Mouse (Mus musculus) embryonic facial prominence, embryonic 11.5 days (tissue): ENCODE results near the gene Lyrm2. TPM values are rescaled to one million over a fixed set of nuclear protein-coding genes. Genes with fewer than 3 reads are reported as not detected.
A peak's percentile ranks its signal among the peaks of the same experiment; 100 is the strongest.

Source experiments
- ATAC-seq: fragments of 200-750 bp; cut with Nextera tagmentation; replicated peaks from 2 replicates; pipeline ENCODE4 v1.8.0; 2017; ENCODE audit warnings: low read depth; ENCODE audit not compliant: insufficient number of reproducible peaks, low FRiP score, low TSS enrichment
- DNase-seq: peaks from one replicate; pipeline ENCODE4 v3.0.0-alpha.2; 2015; ENCODE audit warnings: low spot score
- H3K27ac ChIP-seq: fragments of 300-500 bp; sonication (generic); replicated peaks from 2 replicates; pipeline ENCODE4 v1.5.1; 2014; ENCODE audit warnings: mild to moderate bottlenecking, low read depth, low read length, control low read depth
- H3K27me3 ChIP-seq: fragments of 300-500 bp; sonication (generic); 2 replicates; pipeline ENCODE4 v1.6.1; 2014; ENCODE audit warnings: mild to moderate bottlenecking, low read length, moderate library complexity, mixed read lengths; ENCODE audit not compliant: control insufficient read depth, insufficient read depth
- H3K36me3 ChIP-seq: fragments of 300-500 bp; sonication (generic); replicated peaks from 2 replicates; pipeline ENCODE4 v1.6.1; 2014; ENCODE audit warnings: low read depth, mild to moderate bottlenecking, low read length, moderate library complexity, mixed read lengths; ENCODE audit not compliant: control insufficient read depth, insufficient read depth
- H3K4me1 ChIP-seq: fragments of 300-500 bp; sonication (generic); 2 replicates; pipeline ENCODE4 v1.6.1; 2014; ENCODE audit warnings: low read length, mixed read lengths; ENCODE audit not compliant: control insufficient read depth, insufficient read depth
- H3K4me2 ChIP-seq: fragments of 300-500 bp; sonication (generic); 2 replicates; pipeline ENCODE4 v1.6.1; 2014; ENCODE audit warnings: low read depth, mild to moderate bottlenecking, control low read depth, low read length, moderate library complexity
- H3K4me3 ChIP-seq: fragments of 300-500 bp; sonication (generic); 2 replicates; pipeline ENCODE4 v1.5.1; 2014; ENCODE audit warnings: low read depth, low read length, control low read depth
- H3K9ac ChIP-seq: fragments of 300-500 bp; sonication (generic); replicated peaks from 2 replicates; pipeline ENCODE4 v1.6.1; 2014; ENCODE audit warnings: mild to moderate bottlenecking, control low read depth, low read length
- H3K9me3 ChIP-seq: fragments of 300-500 bp; sonication (generic); replicated peaks from 2 replicates; pipeline ENCODE4 v1.6.1; 2016; ENCODE audit warnings: mild to moderate bottlenecking, low read length, inconsistent platforms, mixed read lengths; ENCODE audit not compliant: control insufficient read depth
- WGBS: fragments of 180-500 bp; shearing (Covaris S2); extraction: QIAGEN DNeasy Blood & Tissue Kit; methylation state at CpG from one replicate; pipeline ENCODE4 v1.1.7; 2014; 5-methylcytosine and 5-hydroxymethylcytosine counted together
- polyA plus RNA-seq: library from polyadenylated mRNA; unstranded; fragments of >200 nt; fragmentation: Nextera tagmentation; extraction: Ambion mirVana; gene quantifications from 2 replicates; pipeline ENCODE4 v1.2.1, GENCODE M21; 2014

The Lyrm2 gene
- polyA plus RNA-seq, 1 experiment from 2014 or later: 146 TPM

DNA sequence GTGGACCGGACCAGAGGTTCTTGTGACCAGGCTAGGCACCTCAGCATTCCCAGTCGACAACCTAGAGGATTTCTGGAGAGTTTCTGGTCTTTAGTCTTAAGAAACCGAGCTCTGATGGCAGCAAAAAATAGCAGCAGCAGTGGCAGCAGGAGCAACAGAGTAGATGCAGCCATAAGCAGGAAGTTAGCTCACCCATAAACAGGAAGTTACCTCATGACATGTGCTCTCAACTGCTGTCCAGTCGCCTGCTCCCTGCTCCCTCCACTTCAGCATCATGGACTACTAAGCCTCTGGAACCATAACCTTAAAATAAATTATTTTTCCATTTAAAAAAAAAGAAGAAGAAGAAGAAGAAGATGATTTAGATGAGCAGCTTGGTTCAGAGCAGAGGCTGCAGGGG lies 11.0 kb upstream of the Lyrm2 start:
- Histone ChIP-seq H3K9ac (no peak overlapping the region), H3K27ac (no peak overlapping the region), H3K4me2 (no peak overlapping the region), H3K4me3 (no peak overlapping the region), H3K36me3 (no peaks in the 10 kb centered on the region), H3K9me3 (no peaks in the 10 kb centered on the region), H3K4me1 (no peaks in the 10 kb centered on the region), H3K27me3 (no peaks in the 10 kb centered on the region)
- 83% methylated on average over 4 of the region's 4 CpGs for WGBS
- ATAC-seq (no peak), DNase-seq (no peak)

DNA sequence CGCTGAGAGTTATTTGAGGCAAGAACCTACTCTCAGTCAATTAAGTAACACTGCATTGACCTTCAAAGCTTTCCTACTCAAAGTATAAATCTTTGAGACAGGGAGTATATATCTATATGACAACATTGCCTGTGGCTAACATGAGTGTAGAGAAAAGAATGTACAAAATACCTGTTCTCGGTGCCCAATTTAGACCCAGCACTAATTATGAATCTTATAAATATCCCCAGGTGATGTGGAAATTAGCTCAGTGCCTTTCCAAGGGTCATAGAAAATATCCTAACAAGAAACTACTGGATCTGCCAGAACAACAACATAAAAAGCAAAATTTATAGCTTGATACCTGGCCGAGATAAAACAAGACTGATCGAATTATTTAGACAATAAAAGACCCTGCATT lies 1.1 kb upstream of the Lyrm2 start:
- Histone ChIP-seq H3K27me3 (no peaks in the 10 kb centered on the region), H3K4me3 (no peak overlapping the region), H3K9me3 (no peaks in the 10 kb centered on the region), H3K9ac (no peak overlapping the region), H3K36me3 (no peaks in the 10 kb centered on the region), H3K4me2 (no peak overlapping the region), H3K27ac (no peak overlapping the region), H3K4me1 (no peaks in the 10 kb centered on the region)
- WGBS: 99% methylated on average over 4 of the region's 4 CpGs
- DNase-seq: no peak
- ATAC-seq: no peak

DNA sequence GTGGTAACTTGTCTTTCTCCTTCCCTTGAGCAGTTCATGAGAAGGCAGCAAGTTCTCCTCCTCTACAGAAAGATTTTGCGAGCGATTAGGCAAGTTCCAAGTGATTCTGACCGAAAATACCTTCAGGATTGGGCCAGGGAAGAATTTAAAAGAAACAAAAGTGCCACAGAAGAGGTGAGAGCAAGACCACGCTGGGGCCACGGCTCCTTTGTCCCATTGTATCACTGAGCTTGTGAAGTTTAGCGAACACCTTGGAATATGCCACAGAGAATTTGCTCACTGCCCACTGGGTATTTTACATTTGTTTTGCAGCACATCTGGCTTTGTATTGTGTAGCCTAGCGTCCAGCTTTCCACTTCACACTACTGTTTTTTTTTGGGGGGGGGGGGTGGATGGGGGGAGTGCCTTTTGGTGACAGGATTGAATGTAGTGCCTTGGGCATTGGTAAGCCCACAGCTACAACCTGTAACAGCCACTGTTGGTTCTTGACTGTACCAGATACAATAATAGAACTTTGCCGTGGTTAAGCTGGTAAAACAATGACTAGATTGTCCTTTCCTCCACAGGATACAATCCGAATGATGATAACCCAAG lies 621 bp downstream of the Lyrm2 start:
- ATAC-seq: no peak
- peak; percentile 46 for DNase-seq

DNA sequence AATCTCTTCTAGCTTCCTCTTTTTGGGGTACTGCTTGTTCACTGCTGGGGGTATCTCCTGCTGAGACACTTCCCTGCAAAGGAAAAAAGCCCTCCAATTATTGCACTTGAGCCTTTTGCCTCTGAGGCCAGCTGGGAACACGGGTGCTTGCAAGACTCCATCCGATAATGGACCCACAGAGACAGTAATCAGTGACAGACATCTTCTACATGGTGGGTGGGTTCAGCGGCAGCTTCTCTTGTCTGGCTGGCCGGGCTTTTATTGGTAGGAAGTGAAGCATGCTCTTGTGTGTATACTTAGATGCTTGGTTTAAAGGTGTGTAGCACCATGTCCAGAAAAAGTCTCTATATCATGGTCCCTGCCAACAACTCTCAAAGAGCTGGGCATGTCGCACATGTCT lies 17.4 kb downstream of the Lyrm2 start:
- Histone ChIP-seq H3K4me1 (no peaks in the 10 kb centered on the region), H3K9me3 (no peaks in the 10 kb centered on the region), H3K4me2 (no peak overlapping the region), H3K27ac (no peak overlapping the region), H3K9ac (no peak overlapping the region), H3K36me3 (no peaks in the 10 kb centered on the region), H3K27me3 (no peaks in the 10 kb centered on the region), H3K4me3 (no peak overlapping the region)
- WGBS: 75% methylated on average over 5 of the region's 5 CpGs
- no peak for DNase-seq
- no peak for ATAC-seq

More for the DNA sequence above, 621 bp downstream of the Lyrm2 start:
- peak overlapping the region; percentile 99 for H3K27ac ChIP-seq
- no peaks in the 10 kb centered on the region for H3K27me3 ChIP-seq
- 6% methylated on average over 9 of the region's 9 CpGs for WGBS
- no peaks in the 10 kb centered on the region for H3K4me1 ChIP-seq
- peak overlapping the region; percentile 96 for H3K9ac ChIP-seq
- H3K36me3 ChIP-seq: no peaks in the 10 kb centered on the region
- no peaks in the 10 kb centered on the region for H3K9me3 ChIP-seq
- H3K4me3 ChIP-seq: peak overlapping the region; percentile 80
- H3K4me2 ChIP-seq: peak overlapping the region; percentile 67

DNA sequence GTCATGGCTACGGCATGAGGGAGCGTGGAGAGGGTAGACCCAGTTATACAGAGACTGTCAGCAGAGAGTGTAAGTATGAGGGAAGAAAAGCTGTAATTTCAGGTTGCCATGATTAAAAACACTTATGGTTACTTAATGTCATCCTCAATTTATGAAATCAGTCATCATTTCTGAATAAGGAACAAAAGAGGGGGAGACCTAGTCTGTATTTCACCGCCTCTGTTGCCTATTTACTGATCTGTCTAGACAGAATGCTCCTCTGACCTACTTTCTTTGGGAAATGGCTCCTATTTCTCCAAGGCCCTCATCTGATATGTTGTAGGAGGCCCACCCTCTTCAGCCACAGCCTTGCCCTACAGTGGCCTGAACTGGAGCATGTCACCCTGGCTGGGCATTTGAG lies 20.6 kb downstream of the Lyrm2 start:
- H3K4me2 ChIP-seq: no peak overlapping the region
- H3K9me3 ChIP-seq: no peaks in the 10 kb centered on the region
- 80% methylated on average over 3 of the region's 3 CpGs for WGBS
- DNase-seq: no peak
- H3K27me3 ChIP-seq: no peaks in the 10 kb centered on the region
- no peak overlapping the region for H3K9ac ChIP-seq
- H3K4me3 ChIP-seq: no peak overlapping the region
- H3K4me1 ChIP-seq: no peaks in the 10 kb centered on the region
- H3K27ac ChIP-seq: no peak overlapping the region
- ATAC-seq: no peak
- no peaks in the 10 kb centered on the region for H3K36me3 ChIP-seq

- Histone ChIP-seq H3K27me3 (no peaks in the 10 kb centered on the region), H3K27ac (no peak overlapping the region), H3K36me3 (no peaks in the 10 kb centered on the region), H3K9me3 (no peaks in the 10 kb centered on the region), H3K4me2 (no peak overlapping the region), H3K4me1 (no peaks in the 10 kb centered on the region), H3K9ac (no peak overlapping the region), H3K4me3 (no peak overlapping the region)
- WGBS: 67% methylated on average over 8 of the region's 8 CpGs
- no peak for DNase-seq
- ATAC-seq: no peak
These were observed 24.2 kb downstream of the Lyrm2 start for GRCm38 (mm10) chr4:32824254-32824653.

DNA sequence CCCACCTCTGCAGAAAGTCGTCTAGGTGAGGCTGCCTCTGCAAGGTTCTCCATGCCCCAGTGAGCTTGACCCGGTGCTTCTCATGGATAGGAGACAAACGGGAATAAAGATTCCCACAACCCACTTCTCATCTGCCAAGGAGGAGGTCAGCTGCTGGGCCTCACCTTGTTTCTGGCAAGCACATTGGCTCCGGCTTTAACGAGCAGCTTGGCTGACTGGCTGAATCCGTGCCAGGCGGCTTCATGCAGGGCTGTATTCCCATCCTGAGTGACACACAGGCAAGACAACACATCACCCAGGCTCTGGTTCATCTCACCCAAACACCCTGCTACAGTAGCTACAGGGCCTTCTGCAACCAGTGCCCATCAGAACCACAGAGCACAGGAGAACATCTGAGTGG lies 26.9 kb downstream of the Lyrm2 start:
- no peaks in the 10 kb centered on the region for H3K27me3 ChIP-seq
- ATAC-seq: no peak

DNA sequence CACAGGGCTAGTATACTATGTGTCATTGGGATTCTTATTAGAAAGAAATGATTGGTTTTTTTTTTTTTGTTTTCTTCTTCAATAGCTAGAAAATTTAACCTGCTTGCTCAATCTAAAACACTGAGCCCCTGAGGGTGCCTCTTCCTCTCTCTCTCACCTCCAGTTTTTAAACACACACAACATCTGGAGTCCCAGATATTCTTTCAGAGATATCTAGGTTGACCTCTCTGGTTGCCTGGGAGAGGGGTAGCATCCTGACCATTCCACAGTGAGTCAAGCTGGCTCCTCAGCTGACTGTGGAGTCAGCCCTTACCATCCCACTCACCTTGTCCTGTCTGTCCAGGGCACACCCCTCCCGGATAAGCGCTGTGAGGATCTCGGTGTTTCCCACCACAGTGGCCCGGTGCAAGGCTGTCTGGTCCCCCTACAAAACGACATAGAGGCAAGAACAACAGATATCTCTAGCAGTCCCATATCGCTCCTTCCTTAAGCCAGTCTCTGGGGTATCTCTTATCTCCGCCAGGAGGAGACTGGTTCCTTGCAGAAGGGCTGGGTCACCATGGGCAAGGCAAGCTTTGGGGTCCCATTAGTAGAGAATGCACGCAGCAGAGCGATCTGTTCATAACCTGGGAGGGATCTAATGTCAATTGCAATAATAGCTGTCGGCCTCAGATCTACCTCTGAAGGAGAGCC lies 28.5 kb downstream of the Lyrm2 start:
- H3K9ac ChIP-seq: no peak overlapping the region
- H3K27me3 ChIP-seq: no peaks in the 10 kb centered on the region
- H3K4me3 ChIP-seq: no peak overlapping the region
- no peaks in the 10 kb centered on the region for H3K9me3 ChIP-seq
- H3K36me3 ChIP-seq: no peaks in the 10 kb centered on the region
- DNase-seq: no peak
- ATAC-seq: no peak
- WGBS: 86% methylated on average over 10 of the region's 10 CpGs
- H3K4me1 ChIP-seq: no peaks in the 10 kb centered on the region
- H3K4me2 ChIP-seq: no peak overlapping the region
- H3K27ac ChIP-seq: no peak overlapping the region

More for the DNA sequence above, 26.9 kb downstream of the Lyrm2 start:
- Histone ChIP-seq H3K36me3 (no peaks in the 10 kb centered on the region), H3K27ac (no peak overlapping the region), H3K4me3 (no peak overlapping the region), H3K4me1 (no peaks in the 10 kb centered on the region), H3K4me2 (no peak overlapping the region), H3K9me3 (no peaks in the 10 kb centered on the region), H3K9ac (no peak overlapping the region)
- DNase-seq: no peak
- 69% methylated on average over 7 of the region's 7 CpGs for WGBS
